Mouse (Mus musculus) ES-Bruce4 (cell line): Measurements from ENCODE around the gene Necab2. TPM values are rescaled to one million over a fixed set of nuclear protein-coding genes. Genes with fewer than 3 reads are reported as not detected.

Experiments used
- H3K27ac ChIP-seq: 2 replicates; pipeline ENCODE4 v1.5.1; 2012; ENCODE audit warnings: low read length, inconsistent platforms; ENCODE audit not compliant: insufficient read depth
- H3K27me3 ChIP-seq: 2 replicates; pipeline ENCODE4 v1.6.1; 2012; ENCODE audit warnings: mild to moderate bottlenecking, low read length, inconsistent platforms; ENCODE audit not compliant: control insufficient read depth, poor library complexity, insufficient read depth, severe bottlenecking
- H3K36me3 ChIP-seq: 2 replicates; pipeline ENCODE4 v1.6.1; 2012; ENCODE audit warnings: inconsistent platforms, mild to moderate bottlenecking, low read length, moderate library complexity; ENCODE audit not compliant: control insufficient read depth, poor library complexity, insufficient read depth, severe bottlenecking
- H3K4me1 ChIP-seq: one replicate; pipeline ENCODE4 v1.8.1; 2011; ENCODE audit warnings: low read length; ENCODE audit not compliant: control insufficient read depth, insufficient read depth
- H3K4me3 ChIP-seq: 2 replicates; pipeline ENCODE4 v1.5.1; 2011; ENCODE audit warnings: low read depth, mild to moderate bottlenecking, low read length
- H3K9ac ChIP-seq: 2 replicates; pipeline ENCODE4 v1.6.1; 2012; ENCODE audit warnings: low read depth, mild to moderate bottlenecking, inconsistent platforms; ENCODE audit not compliant: poor library complexity, severe bottlenecking
- H3K9me3 ChIP-seq: replicated peaks from 2 replicates; pipeline ENCODE4 v1.6.1; 2012; ENCODE audit warnings: mild to moderate bottlenecking, low read length, inconsistent platforms; ENCODE audit not compliant: control insufficient read depth, poor library complexity, insufficient read depth, severe bottlenecking
- CTCF ChIP-seq: IDR thresholded peaks from one replicate; pipeline ENCODE4 v1.8.1; 2011; ENCODE audit warnings: low read depth, low read length
- EP300 ChIP-seq: IDR thresholded peaks from 2 replicates; pipeline ENCODE4 v1.6.1; 2011; ENCODE audit warnings: low read depth, low read length; ENCODE audit not compliant: insufficient read depth
- POLR2A ChIP-seq: IDR thresholded peaks from one replicate; pipeline ENCODE4 v1.8.1; 2011; ENCODE audit warnings: low read length; ENCODE audit not compliant: insufficient read depth
- polyA plus RNA-seq: library from polyadenylated mRNA; stranded (reverse); fragments of >200 nt; gene quantifications from 2 replicates; pipeline ENCODE4 v1.2.4, GENCODE M21; 2011; ENCODE audit warnings: low read depth; ENCODE audit not compliant: missing spikeins, insufficient read depth, insufficient read length

Necab2 gene
- polyA plus RNA-seq, 1 experiment = 3.8 TPM

- Histone ChIP-seq H3K4me3 (no peak overlapping the region), H3K9ac (no peak overlapping the region), H3K9me3 (no peaks in the 10 kb centered on the region), H3K27me3 (no peaks in the 10 kb centered on the region), H3K27ac (no peak overlapping the region), H3K36me3 (no peaks in the 10 kb centered on the region), H3K4me1 (no peaks in the 10 kb centered on the region)
- TF ChIP-seq POLR2A = no peak
- no peak for TF ChIP-seq CTCF
- no peak for TF ChIP-seq EP300
Measured at GRCm38 (mm10) chr8:119440952-119441270, 5.6 kb upstream of the Necab2 start.

GRCm38 (mm10) chr8:119442013-119442412 lies 4.5 kb upstream of the Necab2 start:
- Histone ChIP-seq H3K27me3 (peaks cover under 1% of the 10 kb centered on the region), H3K27ac (no peak overlapping the region), H3K4me1 (no peaks in the 10 kb centered on the region), H3K36me3 (no peaks in the 10 kb centered on the region), H3K4me3 (no peak overlapping the region), H3K9ac (no peak overlapping the region), H3K9me3 (no peaks in the 10 kb centered on the region)
- TF ChIP-seq POLR2A (no peak), EP300 (no peak), CTCF (no peak)

GRCm38 (mm10) chr8:119442970-119443369 lies 3.5 kb upstream of the Necab2 start:
- TF ChIP-seq EP300 = no peak
- TF ChIP-seq POLR2A = no peak
- no peak for TF ChIP-seq CTCF
- H3K36me3 ChIP-seq = no peaks in the 10 kb centered on the region
- H3K27ac ChIP-seq = no peak overlapping the region
- H3K9me3 ChIP-seq = no peaks in the 10 kb centered on the region
- peaks cover 8% of the 10 kb centered on the region for H3K27me3 ChIP-seq
- no peaks in the 10 kb centered on the region for H3K4me1 ChIP-seq
- no peak overlapping the region for H3K9ac ChIP-seq
- no peak overlapping the region for H3K4me3 ChIP-seq

- peaks cover 8% of the 10 kb centered on the region for H3K27me3 ChIP-seq
- H3K4me3 ChIP-seq = peak overlapping the region; percentile 63
- H3K4me1 ChIP-seq = no peaks in the 10 kb centered on the region
- no peak overlapping the region for H3K27ac ChIP-seq
- no peaks in the 10 kb centered on the region for H3K36me3 ChIP-seq
- no peaks in the 10 kb centered on the region for H3K9me3 ChIP-seq
- no peak for TF ChIP-seq CTCF
- no peak for TF ChIP-seq POLR2A
- no peak for TF ChIP-seq EP300
- peak overlapping the region; percentile 94 for H3K9ac ChIP-seq
Measured at GRCm38 (mm10) chr8:119446990-119447780, 666 bp downstream of the Necab2 start.

GRCm38 (mm10) chr8:119447781-119448170 lies 1.3 kb downstream of the Necab2 start:
- peak overlapping the region; percentile 94 for H3K9ac ChIP-seq
- no peaks in the 10 kb centered on the region for H3K4me1 ChIP-seq
- H3K27ac ChIP-seq = no peak overlapping the region
- H3K27me3 ChIP-seq = peaks cover 8% of the 10 kb centered on the region
- H3K36me3 ChIP-seq = no peaks in the 10 kb centered on the region
- TF ChIP-seq CTCF (no peak), EP300 (no peak), POLR2A (no peak)
- no peaks in the 10 kb centered on the region for H3K9me3 ChIP-seq
- peak overlapping the region; percentile 63 for H3K4me3 ChIP-seq

GRCm38 (mm10) chr8:119449627-119450026 lies 3.1 kb downstream of the Necab2 start:
- H3K27me3 ChIP-seq = peaks cover 8% of the 10 kb centered on the region

More at GRCm38 (mm10) chr8:119449627-119450026, 3.1 kb downstream of the Necab2 start:
- Histone ChIP-seq H3K9me3 (no peaks in the 10 kb centered on the region), H3K36me3 (no peaks in the 10 kb centered on the region), H3K4me1 (no peaks in the 10 kb centered on the region), H3K27ac (no peak overlapping the region), H3K4me3 (no peak overlapping the region), H3K9ac (no peak overlapping the region)
- TF ChIP-seq CTCF = no peak
- no peak for TF ChIP-seq POLR2A
- no peak for TF ChIP-seq EP300
